Mouse (Mus musculus) stomach, postnatal 0 days (tissue): ENCODE measurements around the gene Nup98.

ENCODE experiments used
- CTCF ChIP-seq: IDR thresholded peaks from 2 replicates; pipeline ENCODE4 v1.5.1; 2016; ENCODE audit warnings: antibody characterized with exemption, low read depth, mild to moderate bottlenecking, moderate library complexity
- EP300 ChIP-seq: optimal IDR thresholded peaks from 2 replicates; pipeline ENCODE3; 2016; ENCODE audit warnings: antibody characterized with exemption

DNA sequence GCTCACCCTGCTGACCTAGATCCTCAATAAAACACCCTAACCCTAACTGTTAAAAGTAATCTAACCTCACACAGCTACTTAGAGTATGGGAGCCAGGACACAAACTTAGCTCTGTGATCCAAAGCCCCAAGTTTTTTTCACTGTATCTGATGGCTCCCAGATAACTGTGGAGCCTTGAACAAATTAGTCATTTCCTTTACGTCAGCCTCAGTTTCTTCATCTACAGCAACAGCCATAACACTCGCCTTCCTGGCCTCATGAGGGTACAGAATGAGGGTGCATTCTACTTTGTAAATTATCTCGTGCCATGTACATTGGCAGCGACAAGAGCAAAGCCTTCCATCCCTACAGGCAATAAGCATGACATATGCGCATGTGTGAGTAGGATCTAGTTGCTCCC, 32.4 kb upstream of the Nup98 start:
- TF ChIP-seq EP300 (no peak), CTCF (no peak)
